Mouse (Mus musculus) erythroblast, embryonic 14.5 days (primary cell): ENCODE results near the gene Hunk.

Experiments
- GATA1 ChIP-seq: IDR thresholded peaks from 2 replicates; pipeline ENCODE4 v1.6.1; 2012; ENCODE audit warnings: low read length, inconsistent platforms, mixed read lengths
- TAL1 ChIP-seq: IDR thresholded peaks from 3 replicates; pipeline ENCODE4 v1.6.1; 2012; ENCODE audit warnings: low read length, inconsistent platforms, mixed read lengths

DNA sequence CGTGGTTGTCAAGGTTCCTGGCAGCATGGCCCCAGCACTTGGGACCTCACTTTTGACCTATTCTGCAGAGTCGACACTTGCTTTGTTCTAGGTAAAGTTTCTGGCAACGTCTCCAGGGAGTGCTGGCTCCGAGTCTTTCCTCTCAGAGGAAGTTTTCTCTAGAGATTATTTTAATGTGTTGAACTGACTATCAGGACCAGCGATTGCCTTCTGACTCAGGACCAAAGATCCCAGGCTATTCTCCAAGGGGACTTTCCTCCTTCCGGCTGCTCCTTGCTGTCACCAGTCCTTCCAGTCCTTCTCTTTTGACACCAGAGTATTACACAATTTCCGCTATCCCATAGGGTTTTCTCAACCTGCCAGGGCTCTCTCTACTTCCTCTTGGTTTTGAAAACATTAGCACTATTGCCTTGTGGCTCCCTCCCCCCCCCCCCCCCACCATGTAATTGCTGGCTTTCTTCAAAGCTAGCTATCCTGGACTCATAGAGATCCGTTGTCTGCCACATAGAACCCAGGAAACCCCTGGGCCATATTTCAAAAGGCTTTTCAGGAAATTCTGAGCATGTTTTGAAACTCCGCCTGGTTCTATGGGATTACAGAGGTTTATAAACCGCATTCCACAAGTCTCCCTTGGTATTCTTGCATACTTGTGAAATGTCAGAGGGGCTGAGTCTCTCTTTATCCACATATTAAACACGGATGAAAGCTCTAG, 73.2 kb downstream of the Hunk start:
- TF ChIP-seq TAL1: no peak
- TF ChIP-seq GATA1: no peak
